Mouse (Mus musculus): Measurements from ENCODE around the gene Esp15. TPM values are rescaled to one million over a fixed set of nuclear protein-coding genes. Genes with fewer than 3 reads are reported as not detected.
"Not testable (repeated sequence)": the region's sequence is repeated elsewhere in the genome, so short reads cannot be mapped to it uniquely, and the experiment has no call there.

The Esp15 gene
- not detected in 2 replicates for polyA plus RNA-seq (2014; fragmentation: Nextera tagmentation; extraction: Ambion mirVana)

DNA sequence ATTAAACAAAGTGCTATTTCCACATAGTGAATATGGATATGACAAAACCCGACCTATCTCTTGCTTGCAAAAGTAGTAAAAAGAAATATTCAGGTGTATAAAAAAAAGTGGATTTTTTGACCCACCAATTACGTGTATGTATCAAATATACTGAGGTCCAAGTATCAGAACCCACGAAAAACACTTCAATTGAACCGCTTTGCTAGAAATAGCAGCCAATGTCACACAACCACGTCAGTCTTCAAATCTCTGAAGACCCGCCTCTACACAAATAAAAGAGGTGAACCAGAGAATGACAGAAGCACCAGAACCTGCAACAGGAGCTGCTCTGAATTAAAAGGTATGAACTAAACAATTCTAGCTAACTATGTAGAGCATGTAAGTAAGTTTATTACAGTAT, at the start of gene Esp15:
Gene Esp15, plus strand, starts transcription at position 301 of the 400 bp plus-strand sequence.
- H3K27ac ChIP-seq (ENCODE audit: low read depth, low read length); H3K27me3 ChIP-seq (ENCODE audit: control insufficient read depth, insufficient read depth, low read length); H3K4me1 ChIP-seq (ENCODE audit: control insufficient read depth, insufficient read depth, low read length); H3K36me3 ChIP-seq (ENCODE audit: control insufficient read depth, insufficient read depth, low read length); H3K9me3 ChIP-seq (ENCODE audit: control insufficient read depth, low read length); H3K4me3 ChIP-seq (ENCODE audit: low read length); ATAC-seq (ENCODE audit: low FRiP score, low TSS enrichment); H3K4me2 ChIP-seq (replicated peaks; ENCODE audit: low read depth, low read length); H3K9ac ChIP-seq (ENCODE audit: low read depth, low read length): not testable (repeated sequence)
- 71% methylated on average over 6 of the region's 6 CpGs for WGBS

DNA sequence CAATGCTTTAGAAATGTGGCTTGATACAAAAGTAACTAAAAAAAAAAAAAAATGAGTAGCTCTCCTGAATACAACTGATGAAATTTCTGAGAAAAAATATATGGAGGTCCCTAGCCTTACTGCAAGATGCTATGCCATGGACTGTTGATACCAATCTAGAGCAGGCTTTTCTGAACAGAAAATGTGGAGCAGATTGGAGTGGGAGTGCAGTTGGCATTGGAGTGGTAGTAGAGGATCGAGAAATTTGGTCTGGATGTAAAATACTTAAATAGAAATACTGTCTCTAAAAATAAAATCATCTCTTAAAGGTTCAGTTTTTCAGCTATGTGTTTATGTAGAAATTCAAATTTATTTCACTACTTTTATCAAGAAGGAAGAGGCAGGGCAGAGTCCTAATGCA, 49.2 kb upstream of the Esp15 start:
- WGBS, result 66% methylated on average over 1 of the region's 1 CpGs
- Histone ChIP-seq H3K27me3 (ENCODE audit: control insufficient read depth, insufficient read depth, low read length) (no peaks in the 10 kb centered on the region), H3K4me1 (ENCODE audit: control insufficient read depth, insufficient read depth, low read length) (no peaks in the 10 kb centered on the region), H3K4me2 (replicated peaks; ENCODE audit: low read depth, low read length) (no peak overlapping the region), H3K9me3 (ENCODE audit: control insufficient read depth, low read length) (0 out of 2 replicates have a peak, but pooled peaks cover 2% of the 10 kb centered on the region), H3K4me3 (ENCODE audit: low read length) (no peak overlapping the region), H3K36me3 (ENCODE audit: control insufficient read depth, insufficient read depth, low read length) (no peaks in the 10 kb centered on the region), H3K27ac (ENCODE audit: low read depth, low read length) (no peak overlapping the region), H3K9ac (ENCODE audit: low read depth, low read length) (no peak overlapping the region)
- ATAC-seq (ENCODE audit: low FRiP score, low TSS enrichment), result no peak

Other genes with a start within 250 kb of the Esp15 start
- not detected in 2 replicates for gene Esp18, start 234.6 kb upstream of the Esp15 start, polyA plus RNA-seq (2014; fragmentation: Nextera tagmentation; extraction: Ambion mirVana)
- not detected in 2 replicates for gene Esp16, start 104.8 kb upstream of the Esp15 start, polyA plus RNA-seq (2014; fragmentation: Nextera tagmentation; extraction: Ambion mirVana)

Measured in kidney, embryonic 14.5 days (tissue).